In the genomic region with DNA sequence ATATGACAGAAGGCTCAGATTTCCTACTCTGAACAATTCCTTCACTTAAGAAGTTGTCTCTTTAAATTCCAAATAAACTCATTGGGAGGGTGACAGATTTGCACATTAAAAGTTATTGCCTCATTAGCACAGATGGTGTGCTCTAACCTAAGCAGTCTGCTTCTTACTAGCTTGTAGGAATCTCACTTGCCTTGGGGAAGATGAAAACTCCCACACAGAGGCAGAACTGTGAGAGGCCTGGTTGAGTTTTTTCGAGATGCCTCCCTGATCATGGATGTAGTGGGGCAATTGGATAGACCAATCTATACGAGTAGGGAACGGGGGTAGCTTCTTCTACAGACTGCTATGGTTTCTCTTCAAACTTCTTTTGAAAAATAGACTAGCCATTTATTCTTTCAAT, we compare ENCODE assay signal across 17 mouse cellular contexts.
DNase-seq lines count a peak whose midpoint lies in the region; ATAC-seq lines count a peak whose summit lies in the region.
"Had no signal": no experiment of that assay in that cellular context is flagged by ENCODE, and none has a peak within 500 bp of the region (broad histone marks: within the 10 kb centered on the region; RNA-seq: fewer than 3 reads in every experiment).

No protein-coding gene starts in this region.

- no peak overlapping the region for H3K27ac ChIP-seq in kidney, embryonic 15.5 days
- H3K27ac ChIP-seq: hindbrain, embryonic 13.5 days had no signal

- no peaks in the 10 kb centered on the region for H3K27me3 ChIP-seq in kidney, embryonic 15.5 days
- H3K27me3 ChIP-seq: hindbrain, embryonic 13.5 days; megakaryocyte, embryonic 14.5 days had no signal

- no peak overlapping the region for H3K9ac ChIP-seq in kidney, embryonic 15.5 days
- H3K9ac ChIP-seq: hindbrain, embryonic 13.5 days had no signal

- no peaks in the 10 kb centered on the region for H3K36me3 ChIP-seq in kidney, embryonic 15.5 days
- H3K36me3 ChIP-seq: G1E; hindbrain, embryonic 13.5 days had no signal

- no peaks in the 10 kb centered on the region for H3K4me1 ChIP-seq in kidney, embryonic 15.5 days
- H3K4me1 ChIP-seq: hindbrain, embryonic 13.5 days; megakaryocyte, embryonic 14.5 days had no signal

- no peak for DNase-seq in kidney, postnatal 4 days
- peak; percentile 2 to 5 for DNase-seq in right cerebral cortex, adult 2 months (ENCODE audit: low spot score in 2 of 2)
- DNase-seq in right cerebral cortex, postnatal 36 days (ENCODE audit: low spot score in 2 of 2), result no peak
- peak; percentile 22 for DNase-seq in gonadal fat pad, adult 2 months (ENCODE audit: low read depth)
- no peak for DNase-seq in cerebellum, adult 11 months
- DNase-seq in thymus, postnatal 4 days, result no peak
- DNase-seq: cerebellum, postnatal 14 days; gastrocnemius, postnatal 14 days; heart, postnatal 10 days; lung, postnatal 10 days; right cerebral cortex, postnatal 14 days had no signal

- H3K9me3 ChIP-seq in kidney, embryonic 15.5 days (replicated peaks), result no peaks in the 10 kb centered on the region
- H3K9me3 ChIP-seq: hindbrain, embryonic 13.5 days had no signal

- WGBS in kidney, embryonic 15.5 days, result 28% methylated on average over 3 of the region's 3 CpGs

- no peak overlapping the region for H3K4me2 ChIP-seq in kidney, embryonic 15.5 days
- H3K4me2 ChIP-seq: hindbrain, embryonic 13.5 days had no signal

- no peak overlapping the region for H3K4me3 ChIP-seq in kidney, embryonic 15.5 days (replicated peaks)
- H3K4me3 ChIP-seq: hindbrain, embryonic 13.5 days; megakaryocyte, embryonic 14.5 days had no signal

- ATAC-seq in kidney, embryonic 15.5 days (replicated peaks; ENCODE audit: low FRiP score), result peak; percentile 71; the same call in 1 of the 2 replicates
- ATAC-seq: CD4-positive, CD25-positive, alpha-beta regulatory T cell, adult 4 months; intestine, embryonic 16.5 days had no signal

Comparison
In these comparisons a context has a peak if more than half of its experiments do, and no peak if none do; other contexts are left out.
1. DNase-seq: peak in right cerebral cortex, adult 2 months (2 of 2) and gonadal fat pad, adult 2 months (single experiment); none in kidney, postnatal 4 days (0 of 2), right cerebral cortex, postnatal 36 days (0 of 2), cerebellum, adult 11 months (single experiment) and thymus, postnatal 4 days (single experiment).